Mouse (Mus musculus) embryonic facial prominence, embryonic 14.5 days (tissue): Measurements from ENCODE around the gene Rala. TPM values are rescaled to one million over a fixed set of nuclear protein-coding genes. Genes with fewer than 3 reads are reported as not detected.

ENCODE experiments used
- ATAC-seq: fragments of 200-750 bp; cut with Nextera tagmentation; 2 replicates; pipeline ENCODE4 v1.8.0; 2017; ENCODE audit warnings: low read depth, moderate number of reproducible peaks, moderate TSS enrichment
- DNase-seq: peaks from one replicate; pipeline ENCODE4 v3.0.0-alpha.2; 2015; ENCODE audit warnings: low spot score
- H3K27ac ChIP-seq: fragments of 300-500 bp; sonication (generic); replicated peaks from 2 replicates; pipeline ENCODE4 v1.5.1; 2014; ENCODE audit warnings: low read depth, mild to moderate bottlenecking, low read length, moderate library complexity
- H3K27me3 ChIP-seq: fragments of 300-500 bp; sonication (generic); replicated peaks from 2 replicates; pipeline ENCODE4 v1.6.1; 2014; ENCODE audit warnings: low read length; ENCODE audit not compliant: control insufficient read depth, insufficient read depth
- H3K36me3 ChIP-seq: fragments of 300-500 bp; sonication (generic); 2 replicates; pipeline ENCODE4 v1.6.1; 2014; ENCODE audit warnings: low read length, mixed read lengths; ENCODE audit not compliant: control insufficient read depth, insufficient read depth
- H3K4me1 ChIP-seq: fragments of 300-500 bp; sonication (generic); 2 replicates; pipeline ENCODE4 v1.6.1; 2014; ENCODE audit warnings: antibody characterized with exemption, low read length; ENCODE audit not compliant: control insufficient read depth, insufficient read depth
- H3K4me2 ChIP-seq: fragments of 300-500 bp; sonication (generic); 2 replicates; pipeline ENCODE4 v1.6.1; 2014; ENCODE audit warnings: low read depth, mild to moderate bottlenecking, low read length, moderate library complexity, mixed read lengths
- H3K4me3 ChIP-seq: fragments of 300-500 bp; sonication (generic); 2 replicates; pipeline ENCODE4 v1.5.1; 2014; ENCODE audit warnings: low read depth, mild to moderate bottlenecking, low read length
- H3K9ac ChIP-seq: fragments of 300-500 bp; sonication (generic); 2 replicates; pipeline ENCODE4 v1.6.1; 2014; ENCODE audit warnings: low read depth, mild to moderate bottlenecking, low read length, moderate library complexity, mixed read lengths
- H3K9me3 ChIP-seq: fragments of 300-500 bp; sonication (generic); 2 replicates; pipeline ENCODE4 v1.6.1; 2016; ENCODE audit warnings: low read length; ENCODE audit not compliant: control insufficient read depth
- WGBS: fragments of 180-500 bp; shearing (Covaris S2); extraction: QIAGEN DNeasy Blood & Tissue Kit; methylation state at CpG from one replicate; pipeline ENCODE4 v1.1.7; 2014; 5-methylcytosine and 5-hydroxymethylcytosine counted together
- polyA plus RNA-seq: library from polyadenylated mRNA; unstranded; fragments of >200 nt; fragmentation: Nextera tagmentation; extraction: Ambion mirVana; gene quantifications from 2 replicates; pipeline ENCODE4 v1.2.1, GENCODE M21; 2014

Gene Rala
- polyA plus RNA-seq, 1 experiment from 2014 or later, result 103 TPM

GRCm38 (mm10) chr13:17857046-17857445 is 87.0 kb downstream of the Rala start:
- DNase-seq, result no peak
- Histone ChIP-seq H3K27me3 (no peaks in the 10 kb centered on the region), H3K27ac (no peak overlapping the region), H3K9me3 (no peaks in the 10 kb centered on the region), H3K4me1 (peaks cover 3% of the 10 kb centered on the region; the same call in 1 of the 2 replicates), H3K4me3 (no peak overlapping the region), H3K4me2 (no peak overlapping the region), H3K36me3 (no peaks in the 10 kb centered on the region), H3K9ac (no peak overlapping the region)
- no peak for ATAC-seq
- WGBS, result 64% methylated on average over 9 of the region's 9 CpGs

- Histone ChIP-seq H3K36me3 (no peaks in the 10 kb centered on the region), H3K4me1 (peaks cover 3% of the 10 kb centered on the region; the same call in 1 of the 2 replicates), H3K9me3 (no peaks in the 10 kb centered on the region), H3K9ac (no peak overlapping the region), H3K4me2 (peak overlapping the region; percentile 40), H3K27ac (no peak overlapping the region), H3K27me3 (no peaks in the 10 kb centered on the region), H3K4me3 (no peak overlapping the region)
- peak; percentile 65 for ATAC-seq
- WGBS, result 6% methylated on average over 13 of the region's 13 CpGs
- DNase-seq, result peak; percentile 32
Observed at GRCm38 (mm10) chr13:17855492-17856138, 88.4 kb downstream of the Rala start.

DNA sequence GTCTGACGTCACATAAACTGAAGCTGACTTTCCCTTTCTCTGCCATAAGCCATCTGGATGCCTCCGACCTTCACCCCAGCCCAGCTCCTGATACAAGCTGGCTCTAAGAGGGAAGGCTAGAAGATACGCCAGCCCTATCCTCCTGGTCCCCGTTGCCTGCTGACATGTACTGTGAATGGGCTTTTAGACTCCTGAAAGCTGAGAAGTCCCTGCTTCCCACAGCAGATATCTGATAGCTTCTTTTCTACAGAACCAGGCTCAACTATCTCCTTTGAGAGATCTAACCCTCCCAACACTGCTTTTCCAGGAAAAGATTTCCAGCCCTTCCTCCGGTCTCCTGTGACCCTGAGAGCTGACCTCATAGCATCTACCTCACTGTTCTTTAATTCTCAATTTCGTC is 89.3 kb downstream of the Rala start:
- Histone ChIP-seq H3K27me3 (no peaks in the 10 kb centered on the region), H3K4me3 (no peak overlapping the region), H3K9me3 (no peaks in the 10 kb centered on the region), H3K36me3 (no peaks in the 10 kb centered on the region), H3K4me2 (peak overlapping the region; percentile 40; the same call in 1 of the 2 replicates), H3K9ac (no peak overlapping the region), H3K4me1 (peaks cover 3% of the 10 kb centered on the region; the same call in 1 of the 2 replicates), H3K27ac (no peak overlapping the region)
- DNase-seq (peak; percentile 48), ATAC-seq (peak; percentile 64; the same call in 1 of the 2 replicates)
- 26% methylated on average over 6 of the region's 6 CpGs for WGBS

- H3K4me1 ChIP-seq, result no peaks in the 10 kb centered on the region
- H3K9ac ChIP-seq, result no peak overlapping the region
- H3K9me3 ChIP-seq, result no peaks in the 10 kb centered on the region
- no peak overlapping the region for H3K4me3 ChIP-seq
- no peak overlapping the region for H3K27ac ChIP-seq
- H3K27me3 ChIP-seq, result no peaks in the 10 kb centered on the region
- DNase-seq (no peak), ATAC-seq (no peak)
- H3K36me3 ChIP-seq, result no peaks in the 10 kb centered on the region
- WGBS, result 80% methylated on average over 2 of the region's 2 CpGs
- no peak overlapping the region for H3K4me2 ChIP-seq
Observed at GRCm38 (mm10) chr13:17843336-17843735, 100.7 kb downstream of the Rala start.

DNA sequence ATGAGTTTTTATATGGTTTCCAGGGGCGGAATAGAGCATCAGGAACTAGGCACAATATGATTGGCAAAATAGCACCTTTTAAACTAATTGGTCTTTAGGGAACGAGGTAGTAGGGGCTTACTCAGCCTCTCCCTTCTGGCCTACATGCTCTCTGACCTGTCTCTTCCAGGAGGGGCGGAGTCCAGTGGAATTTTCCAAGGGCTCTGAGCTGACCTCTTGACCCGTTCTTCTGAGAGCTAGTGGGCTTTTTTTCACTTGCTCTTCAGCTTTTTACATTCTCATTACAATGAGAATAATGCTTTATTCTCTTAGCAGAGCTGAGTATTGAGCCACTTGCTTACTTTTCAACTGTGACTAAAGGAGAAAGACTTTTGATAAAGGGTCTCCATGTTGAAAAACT is 101.3 kb downstream of the Rala start:
- no peaks in the 10 kb centered on the region for H3K4me1 ChIP-seq
- WGBS, result 42% methylated on average over 4 of the region's 4 CpGs
- no peaks in the 10 kb centered on the region for H3K36me3 ChIP-seq
- H3K9me3 ChIP-seq, result no peaks in the 10 kb centered on the region
- H3K27ac ChIP-seq, result no peak overlapping the region
- no peaks in the 10 kb centered on the region for H3K27me3 ChIP-seq
- no peak overlapping the region for H3K9ac ChIP-seq
- no peak overlapping the region for H3K4me3 ChIP-seq
- DNase-seq (no peak), ATAC-seq (no peak)
- no peak overlapping the region for H3K4me2 ChIP-seq

- Histone ChIP-seq H3K27ac (no peak overlapping the region), H3K4me2 (no peak overlapping the region), H3K27me3 (no peaks in the 10 kb centered on the region), H3K9me3 (no peaks in the 10 kb centered on the region), H3K9ac (no peak overlapping the region), H3K4me3 (no peak overlapping the region), H3K36me3 (no peaks in the 10 kb centered on the region), H3K4me1 (no peaks in the 10 kb centered on the region)
- ATAC-seq, result no peak
- DNase-seq, result no peak
- 88% methylated on average over 5 of the region's 5 CpGs for WGBS
Observed at GRCm38 (mm10) chr13:17839137-17839536, 104.9 kb downstream of the Rala start.

DNA sequence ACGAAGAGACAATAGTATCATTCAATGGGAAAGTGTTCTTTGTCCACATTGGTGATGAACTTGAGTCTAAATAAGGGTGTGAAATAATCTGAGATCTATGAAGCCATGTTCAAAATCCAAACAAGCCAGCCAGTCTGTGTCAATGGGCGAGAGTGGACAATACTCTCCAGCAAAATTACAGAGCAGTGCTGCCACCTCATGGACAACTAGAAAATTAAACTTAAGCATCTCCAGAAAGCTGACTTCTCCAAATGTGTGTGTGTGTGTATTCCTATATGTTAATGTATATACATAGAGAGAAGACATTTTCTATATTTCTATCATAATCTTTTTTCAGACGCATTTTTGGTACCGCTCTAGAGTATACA is 105.6 kb downstream of the Rala start:
- 33% methylated on average over 4 of the region's 4 CpGs for WGBS
- Histone ChIP-seq H3K4me3 (no peak overlapping the region), H3K4me1 (no peaks in the 10 kb centered on the region), H3K9me3 (no peaks in the 10 kb centered on the region), H3K27me3 (no peaks in the 10 kb centered on the region), H3K4me2 (no peak overlapping the region), H3K9ac (no peak overlapping the region), H3K36me3 (no peaks in the 10 kb centered on the region), H3K27ac (no peak overlapping the region)
- peak; percentile 84 for DNase-seq
- ATAC-seq, result peak; percentile 83

DNA sequence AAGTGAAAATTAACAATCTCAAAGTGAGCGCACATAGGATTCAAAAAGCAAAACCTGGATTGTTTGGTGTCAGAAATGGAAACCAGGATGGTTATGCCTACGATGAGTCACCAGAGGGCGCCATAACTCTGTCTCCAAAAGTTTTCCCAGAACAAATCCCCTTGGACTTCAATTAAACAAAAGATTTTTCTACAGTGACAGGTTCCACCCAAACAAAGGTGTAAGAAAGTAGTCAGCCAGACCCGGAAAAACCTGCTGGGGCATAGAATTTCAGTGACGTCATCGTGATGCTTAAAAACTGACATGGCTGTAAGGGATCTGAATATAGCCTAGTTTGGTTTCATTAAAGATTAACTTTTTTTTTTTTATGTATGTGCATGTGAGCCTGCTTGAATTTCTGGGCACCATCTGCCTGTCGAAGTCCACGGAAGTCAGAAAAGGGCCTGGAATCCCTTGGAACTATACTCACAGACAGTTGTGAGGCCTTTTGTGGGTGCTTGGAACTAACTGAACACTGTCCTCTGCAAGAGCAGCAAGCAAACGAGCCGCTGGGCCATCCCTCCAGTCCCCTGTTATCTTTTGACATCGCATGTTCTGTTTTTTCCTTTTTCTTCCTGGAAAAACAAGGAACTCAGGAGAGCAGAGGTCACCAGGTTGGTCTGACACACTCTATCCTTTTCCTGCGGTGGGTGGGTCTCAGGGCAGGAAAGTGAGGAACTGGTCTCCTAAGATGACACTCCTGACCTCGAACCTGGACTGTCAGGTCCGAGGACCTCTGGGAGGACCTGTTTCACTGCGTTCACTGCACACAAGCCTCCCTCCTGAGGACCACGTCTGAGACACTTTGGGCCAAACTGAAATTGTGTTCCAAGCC is 106.2 kb downstream of the Rala start:
- no peak overlapping the region for H3K9ac ChIP-seq
- H3K4me1 ChIP-seq, result no peaks in the 10 kb centered on the region
- no peaks in the 10 kb centered on the region for H3K9me3 ChIP-seq
- peak overlapping the region; percentile 39; the same call in 1 of the 2 replicates for H3K27ac ChIP-seq
- ATAC-seq (no peak), DNase-seq (peak; percentile 64)
- H3K27me3 ChIP-seq, result no peaks in the 10 kb centered on the region
- no peak overlapping the region for H3K4me3 ChIP-seq
- WGBS, result 37% methylated on average over 16 of the region's 16 CpGs
- H3K36me3 ChIP-seq, result no peaks in the 10 kb centered on the region
- H3K4me2 ChIP-seq, result no peak overlapping the region
